Mouse (Mus musculus) left cerebral cortex, postnatal 4 days (tissue): ENCODE measurements around the gene Kif1b. TPM values are rescaled to one million over a fixed set of nuclear protein-coding genes. Genes with fewer than 3 reads are reported as not detected.
"Not testable (repeated sequence)": the region's sequence is repeated elsewhere in the genome, so short reads cannot be mapped to it uniquely, and the experiment has no call there.

Source experiments
- DNase-seq: peaks from one replicate; pipeline ENCODE4 v3.0.0-alpha.2; 2022
- intact Hi-C: fragments of 180-260 bp; cut with DNase I; formaldehyde crosslinking; loops from one replicate; pipeline ENCODE4 v1.15.1; 2025
- total RNA-seq, 2 experiments: library from RNA; stranded (reverse); gene quantifications; 2 replicates each; pipeline ENCODE4 v1.2.3; 2021

Gene Kif1b
- total RNA-seq, 2 experiments from 2014 or later = 420 to 423 TPM

DNA sequence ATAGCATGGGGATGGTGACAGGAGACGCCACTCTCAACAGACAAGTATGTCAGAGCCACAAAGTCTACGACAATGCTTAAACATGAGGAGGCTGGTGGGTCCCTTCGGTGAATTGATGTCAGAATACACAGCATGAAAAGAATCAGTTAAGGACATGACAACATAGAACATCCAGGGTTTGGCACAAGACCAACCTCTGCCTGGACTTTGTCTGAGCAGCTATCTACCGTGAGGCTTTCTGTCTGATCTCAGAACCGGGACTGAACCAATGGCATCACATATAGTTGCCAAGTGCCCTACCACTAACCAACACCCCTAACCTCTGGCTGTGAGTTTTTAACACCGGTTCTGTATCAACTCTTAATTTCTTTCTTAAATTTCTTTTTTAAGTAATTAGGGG is 130.8 kb downstream of the Kif1b start:
- DNase-seq = no peak
- intact Hi-C loops = no loop called here

- intact Hi-C loops = no loop called here
Measured at GRCm38 (mm10) chr4:149173661-149174060, 133.8 kb downstream of the Kif1b start.

GRCm38 (mm10) chr4:149172666-149173065 is 134.8 kb downstream of the Kif1b start:
- intact Hi-C loops = no loop called here
- peak; percentile 53 for DNase-seq

More at GRCm38 (mm10) chr4:149173661-149174060, 133.8 kb downstream of the Kif1b start:
- DNase-seq = no peak

- intact Hi-C loops = no loop called here
- no peak for DNase-seq
Measured at GRCm38 (mm10) chr4:149172083-149172482, 135.4 kb downstream of the Kif1b start.

GRCm38 (mm10) chr4:149171581-149171981 is 135.9 kb downstream of the Kif1b start:
- DNase-seq = no peak

GRCm38 (mm10) chr4:149170394-149170931 is 137.0 kb downstream of the Kif1b start:
- no peak for DNase-seq
- intact Hi-C loops = no loop called here

More at GRCm38 (mm10) chr4:149171581-149171981, 135.9 kb downstream of the Kif1b start:
- intact Hi-C loops = no loop called here

GRCm38 (mm10) chr4:149169926-149170325 is 137.6 kb downstream of the Kif1b start:
- DNase-seq, intact Hi-C loops: not testable (repeated sequence)

DNA sequence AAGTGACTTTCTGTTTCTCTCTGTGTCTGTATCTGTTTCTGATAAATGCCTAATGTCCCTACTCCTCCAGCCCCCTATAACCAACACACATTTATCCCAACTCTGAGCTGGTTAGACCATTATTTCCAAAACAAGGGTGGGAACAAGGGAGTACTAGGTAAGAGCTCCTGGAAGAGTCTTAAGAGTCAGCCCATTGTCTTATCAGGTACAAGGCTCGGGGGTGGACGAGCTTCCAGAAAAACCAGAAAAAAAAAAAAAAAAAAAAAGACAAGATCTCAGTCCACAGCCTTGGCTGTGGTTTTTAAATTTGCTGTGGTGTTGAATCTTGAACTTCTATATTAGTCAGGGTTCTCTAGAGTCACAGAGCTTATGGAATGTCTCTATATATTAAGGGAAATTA is 139.5 kb downstream of the Kif1b start:
- DNase-seq = no peak
- intact Hi-C loops = no loop called here

GRCm38 (mm10) chr4:149166957-149167611 is 140.4 kb downstream of the Kif1b start:
- DNase-seq = no peak
- intact Hi-C loops = no loop called here

GRCm38 (mm10) chr4:149166215-149166946 is 141.1 kb downstream of the Kif1b start, which contains the start of gene Pgd:
TSS of gene Pgd (minus strand) at chr4:149166771.
- DNase-seq = peak; percentile 97
- intact Hi-C loops = no loop called here

DNA sequence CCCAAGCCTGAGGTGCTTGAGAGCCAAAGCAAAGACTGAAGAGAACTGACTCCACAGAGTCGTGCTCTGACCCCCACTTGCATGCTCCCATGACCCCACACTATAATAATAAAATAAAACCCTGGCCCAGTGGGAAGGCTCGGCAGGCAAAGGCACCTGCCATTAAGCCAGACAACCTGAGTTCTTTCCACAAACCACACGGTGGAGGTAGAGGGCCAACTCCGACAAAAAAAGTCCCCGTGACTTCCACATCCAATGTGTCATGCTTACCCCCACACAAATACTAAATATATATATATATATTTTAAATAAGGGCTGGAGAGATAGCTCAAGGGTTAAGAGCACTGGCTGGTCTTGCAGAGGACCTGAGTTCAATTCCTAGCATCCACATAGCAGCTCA is 143.3 kb downstream of the Kif1b start:
- DNase-seq = no peak
- intact Hi-C loops = no loop called here

DNA sequence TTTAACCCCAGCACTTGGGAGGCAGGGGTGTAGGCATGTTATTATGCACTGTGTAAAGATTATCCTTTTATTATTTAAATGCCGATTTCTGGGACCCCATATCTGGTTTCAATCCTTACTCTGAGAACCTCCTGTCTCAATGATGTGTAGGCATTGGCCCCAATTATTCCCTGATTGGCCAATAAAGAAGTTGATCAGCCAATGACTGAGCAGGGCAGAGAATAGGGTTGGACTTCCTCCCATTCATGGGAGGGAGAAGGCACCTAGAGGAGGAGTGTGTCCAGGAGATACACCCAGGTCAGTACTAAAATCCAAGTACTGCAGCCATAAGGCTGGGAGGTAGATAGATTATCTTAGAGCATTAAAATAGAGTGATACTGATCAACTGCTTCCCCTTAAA is 144.3 kb downstream of the Kif1b start:
- DNase-seq = no peak
- intact Hi-C loops = no loop called here

GRCm38 (mm10) chr4:149161166-149161565 is 146.3 kb downstream of the Kif1b start:
- DNase-seq = no peak
- intact Hi-C loops = no loop called here

GRCm38 (mm10) chr4:149159891-149160290 is 147.6 kb downstream of the Kif1b start:
- intact Hi-C loops = no loop called here
- DNase-seq = no peak

GRCm38 (mm10) chr4:149159203-149159602 is 148.3 kb downstream of the Kif1b start:
- DNase-seq = no peak
- intact Hi-C loops = no loop called here

DNA sequence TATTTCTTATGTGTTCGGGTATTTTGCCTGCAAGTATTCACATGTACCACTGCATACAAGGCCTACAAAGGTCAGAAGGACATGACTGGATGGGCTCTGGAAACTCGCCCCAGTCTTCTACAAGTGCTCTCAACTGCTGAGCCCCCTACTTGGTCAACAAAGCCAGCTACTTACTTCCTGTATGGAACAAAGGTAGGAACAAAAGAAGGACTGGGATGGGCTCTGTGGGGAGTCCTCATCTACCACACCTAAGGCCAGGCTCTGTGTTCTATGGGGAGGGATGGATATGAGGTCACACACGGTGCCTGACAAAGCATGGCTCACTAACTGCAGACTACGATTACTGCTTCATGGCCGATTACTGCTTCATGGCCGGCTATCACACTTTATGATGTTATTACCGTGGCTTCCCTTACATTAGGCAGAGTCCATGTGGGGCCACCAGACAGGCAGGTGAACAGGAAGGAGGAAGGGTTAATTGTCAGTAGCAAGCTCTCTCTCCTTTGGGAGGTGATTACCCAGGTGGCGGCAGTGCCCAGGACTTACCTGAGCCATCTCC is 150.0 kb downstream of the Kif1b start:
- DNase-seq = no peak
- intact Hi-C loops = no loop called here

- intact Hi-C loops = no loop called here
- no peak for DNase-seq
Measured at GRCm38 (mm10) chr4:149155711-149156110, 151.8 kb downstream of the Kif1b start.

DNA sequence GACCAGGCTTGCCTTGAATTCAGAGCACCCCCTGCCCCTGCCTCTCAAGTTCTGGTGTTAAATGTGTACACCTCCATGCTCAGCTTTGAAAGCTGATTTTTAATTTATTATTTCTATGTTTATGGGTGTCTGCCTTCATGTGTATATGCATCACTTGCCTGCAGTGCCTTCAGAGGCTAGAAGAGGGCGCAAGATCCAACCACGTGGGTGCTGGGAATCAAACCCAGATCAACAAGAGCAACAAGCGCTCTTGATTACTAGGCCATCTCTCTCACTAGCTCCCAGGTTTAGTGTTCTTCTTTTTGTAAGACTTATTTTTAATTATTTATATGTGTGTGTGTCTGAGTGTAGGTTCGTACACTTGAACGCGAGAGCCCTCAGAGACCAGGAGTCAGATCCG is 152.6 kb downstream of the Kif1b start:
- intact Hi-C loops = no loop called here
- DNase-seq = no peak

- intact Hi-C loops = no loop called here
- no peak for DNase-seq
Measured at GRCm38 (mm10) chr4:149150721-149151120, 156.8 kb downstream of the Kif1b start.

DNA sequence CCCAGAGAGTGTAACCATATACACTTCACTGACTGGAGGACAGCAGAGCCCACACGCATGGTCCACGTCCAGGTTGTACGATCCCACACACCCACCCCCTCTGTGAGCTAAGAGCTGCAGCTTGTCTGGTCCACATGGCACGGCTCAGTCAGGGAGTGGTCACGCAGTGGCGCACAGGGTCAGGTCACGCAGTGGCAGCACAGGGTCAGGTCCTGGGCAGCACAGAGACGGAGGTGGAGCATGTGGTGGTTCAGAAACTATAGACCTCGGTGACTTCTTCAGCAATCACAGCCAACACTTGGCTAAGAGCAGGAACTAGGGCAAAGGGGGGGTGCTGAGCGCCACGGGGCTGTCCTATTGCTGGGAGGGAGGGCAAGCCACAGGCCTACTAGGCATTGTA is 157.2 kb downstream of the Kif1b start:
- no peak for DNase-seq
- intact Hi-C loops = no loop called here

DNA sequence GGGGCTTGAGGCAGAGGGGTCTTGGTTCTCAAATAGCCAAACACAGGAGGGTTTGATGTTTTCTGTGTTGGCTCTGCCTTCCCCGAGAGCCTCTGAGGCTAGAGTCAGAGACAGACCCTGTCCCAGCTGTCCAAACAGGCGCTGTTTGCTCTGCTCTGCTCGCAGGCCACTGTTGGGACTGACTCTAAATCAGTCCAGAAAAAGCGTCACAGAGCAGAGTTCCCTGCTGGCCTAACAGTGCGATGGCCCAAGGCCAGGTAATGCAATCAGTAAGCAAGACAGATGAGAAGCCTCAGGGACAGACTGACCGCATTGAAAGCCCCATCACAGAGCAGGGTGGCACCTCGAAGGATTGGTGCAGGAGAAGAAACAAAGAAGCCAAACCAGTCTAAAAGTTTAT is 157.9 kb downstream of the Kif1b start:
- intact Hi-C loops = no loop called here
- DNase-seq = no peak

- no peak for DNase-seq
- intact Hi-C loops = no loop called here
Measured at GRCm38 (mm10) chr4:149149196-149149595, 158.3 kb downstream of the Kif1b start.
